Mouse (Mus musculus): Measurements from ENCODE around the gene S100a6.

S100a6 gene

GRCm38 (mm10) chr3:90601486-90602110 lies 11.1 kb upstream of the S100a6 start, which contains the start of gene Gm42674:
TSS of gene Gm42674 (plus strand) at chr3:90601904.
- DNase-seq, result no peak

DNA sequence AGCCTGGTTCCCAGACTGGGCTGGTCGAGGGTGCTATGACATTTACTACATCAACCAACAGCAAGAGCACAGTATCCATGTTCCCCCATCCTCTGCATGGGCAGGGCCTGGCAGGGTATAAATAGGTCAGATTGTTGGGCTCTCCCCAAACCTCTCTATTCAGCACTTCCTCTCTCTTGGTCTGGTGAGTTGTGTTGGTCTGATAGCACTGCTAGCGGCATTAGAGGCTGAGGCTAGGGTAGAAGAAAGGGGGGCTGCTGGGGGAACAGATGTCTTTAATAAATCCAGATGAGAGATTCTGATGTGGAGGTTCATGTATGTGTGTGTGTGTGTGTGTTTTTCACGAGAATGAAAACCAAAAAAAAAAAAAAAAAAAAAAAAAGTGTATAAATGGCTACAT lies 9.1 kb upstream of the S100a6 start, which contains the start of gene S100a4:
Gene S100a4, plus strand, starts transcription at position 149 of the 400 bp plus-strand sequence.
- peak in 1 of 2 experiments; percentile 41 for DNase-seq

- DNase-seq, result peak; percentile 85 to 90
These were observed 8.3 kb upstream of the S100a6 start for GRCm38 (mm10) chr3:90604416-90604815.

DNA sequence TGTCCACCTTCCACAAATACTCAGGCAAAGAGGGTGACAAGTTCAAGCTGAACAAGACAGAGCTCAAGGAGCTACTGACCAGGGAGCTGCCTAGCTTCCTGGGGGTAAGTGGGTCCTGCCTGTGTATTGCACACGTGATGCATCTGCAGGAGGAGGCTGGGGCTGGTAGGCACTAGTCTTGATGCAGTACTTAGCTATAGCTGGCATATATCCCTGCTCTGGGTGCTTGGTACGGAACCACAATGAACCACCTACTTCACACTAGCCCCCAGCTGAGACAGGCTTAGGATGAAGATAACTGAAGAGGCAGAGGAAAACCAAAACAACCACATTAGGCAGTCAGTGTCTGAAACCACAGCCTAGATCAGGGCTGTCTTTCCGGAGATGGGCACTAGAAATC lies 7.6 kb upstream of the S100a6 start:
- no peak for DNase-seq

DNA sequence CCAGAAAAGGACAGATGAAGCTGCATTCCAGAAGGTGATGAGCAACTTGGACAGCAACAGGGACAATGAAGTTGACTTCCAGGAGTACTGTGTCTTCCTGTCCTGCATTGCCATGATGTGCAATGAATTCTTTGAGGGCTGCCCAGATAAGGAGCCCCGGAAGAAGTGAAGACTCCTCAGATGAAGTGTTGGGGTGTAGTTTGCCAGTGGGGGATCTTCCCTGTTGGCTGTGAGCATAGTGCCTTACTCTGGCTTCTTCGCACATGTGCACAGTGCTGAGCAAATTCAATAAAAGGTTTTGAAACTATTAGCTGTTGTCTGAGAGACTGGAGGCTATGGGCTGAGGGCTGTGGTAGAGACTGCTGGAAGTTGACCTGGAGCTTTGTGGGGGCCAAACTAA lies 6.9 kb upstream of the S100a6 start:
- no peak for DNase-seq

DNA sequence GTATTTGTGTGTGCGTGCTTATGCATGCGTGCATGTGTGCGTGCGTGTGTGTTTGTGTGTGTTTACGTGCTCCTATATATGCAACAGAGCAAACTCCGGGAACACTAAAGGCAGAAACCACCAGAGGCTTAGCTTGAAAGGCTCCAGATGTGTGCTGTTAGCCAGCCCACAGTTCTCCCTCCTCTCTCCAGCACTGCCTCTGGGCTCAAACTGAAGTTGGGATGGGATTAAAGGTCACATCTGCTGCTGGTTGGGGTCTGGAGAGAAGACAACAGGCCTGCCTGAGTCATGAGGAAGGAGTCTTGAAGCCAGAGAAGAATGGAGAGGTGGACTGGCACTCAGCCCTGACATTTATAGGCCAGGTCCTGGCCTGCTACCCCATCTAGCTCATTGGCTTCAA lies 6.5 kb upstream of the S100a6 start:
- DNase-seq, result peak; percentile 54 to 64

DNA sequence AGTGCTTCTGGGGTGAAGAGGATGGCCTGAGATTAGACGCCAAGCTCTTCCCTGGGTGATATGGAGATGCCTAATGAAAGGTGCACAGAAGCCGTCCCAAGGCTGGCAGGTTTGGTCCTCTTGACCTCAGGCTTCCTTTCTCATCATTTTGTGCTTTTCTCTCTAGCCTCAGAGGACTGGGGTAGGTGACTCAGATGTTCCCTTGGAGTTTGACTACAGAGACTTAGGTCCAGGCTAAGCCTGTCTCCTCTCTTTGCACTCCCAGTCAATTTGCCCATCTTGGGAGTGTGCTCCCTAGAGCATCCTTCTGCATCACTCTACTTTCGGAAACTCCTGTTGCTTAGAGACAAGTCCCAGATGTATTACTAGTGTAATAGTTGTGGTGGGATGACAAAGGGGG lies 5.3 kb upstream of the S100a6 start:
- DNase-seq, result no peak

GRCm38 (mm10) chr3:90608223-90608622 lies 4.5 kb upstream of the S100a6 start, which contains the start of gene S100a5:
TSS of gene S100a5 (plus strand) at chr3:90608523.
- no peak for DNase-seq

DNA sequence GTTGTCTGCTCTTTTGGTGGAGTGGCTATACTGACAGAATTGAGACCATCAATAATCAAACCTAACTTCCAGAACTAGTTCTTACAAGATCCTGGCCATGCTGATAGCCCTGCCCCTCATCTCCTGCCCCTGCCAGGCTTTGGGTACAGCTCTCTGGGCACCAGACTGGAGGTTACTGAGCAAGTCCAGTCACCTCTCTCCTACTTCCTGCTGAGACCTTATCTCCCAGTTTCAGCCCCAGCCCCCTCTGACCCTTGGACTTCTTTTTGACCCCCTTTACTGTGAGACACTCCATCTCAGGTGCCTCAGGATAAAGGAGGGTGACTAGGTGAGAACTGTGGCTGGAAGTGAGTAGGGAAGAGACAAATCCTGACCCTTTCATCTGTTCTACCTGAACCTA lies 3.6 kb upstream of the S100a6 start:
- no peak for DNase-seq

DNA sequence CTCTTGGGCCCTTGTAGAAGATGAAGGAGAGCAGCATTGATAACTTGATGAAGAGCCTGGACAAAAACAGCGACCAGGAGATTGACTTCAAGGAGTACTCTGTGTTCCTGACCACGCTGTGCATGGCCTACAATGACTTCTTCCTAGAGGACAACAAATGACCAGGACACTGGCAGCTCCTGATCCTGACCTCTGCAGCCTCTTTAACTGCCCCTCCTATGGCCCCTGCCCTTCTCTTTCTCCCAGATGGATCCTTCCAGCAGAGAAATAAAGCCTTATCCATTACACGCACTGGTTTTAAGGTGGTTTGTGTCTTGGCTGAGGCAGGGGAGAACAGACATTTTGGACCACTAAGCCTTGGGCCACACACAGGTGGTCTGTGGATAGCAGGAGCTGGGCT lies 1.2 kb upstream of the S100a6 start:
- no peak for DNase-seq

DNA sequence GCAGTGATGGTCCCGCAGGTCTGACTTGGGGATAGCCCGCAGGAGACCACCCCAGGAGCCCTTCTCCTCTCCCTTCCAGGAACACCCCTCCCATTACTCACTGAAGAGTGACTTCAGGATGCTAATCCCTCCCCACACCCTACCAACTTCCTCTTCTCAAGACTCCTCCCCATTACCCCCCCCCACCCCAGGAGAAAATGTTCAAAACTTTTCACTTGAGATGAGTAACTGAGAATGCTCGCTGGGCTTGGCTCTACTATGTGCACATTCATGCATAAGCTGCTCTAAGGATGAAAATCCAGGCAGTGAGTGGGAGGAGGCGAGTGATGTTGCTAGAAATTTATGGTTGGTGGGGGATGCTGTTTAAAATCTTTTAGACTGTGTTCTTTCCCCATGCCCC lies 621 bp upstream of the S100a6 start:
- DNase-seq, result peak in 1 of 2 experiments; percentile 36

DNA sequence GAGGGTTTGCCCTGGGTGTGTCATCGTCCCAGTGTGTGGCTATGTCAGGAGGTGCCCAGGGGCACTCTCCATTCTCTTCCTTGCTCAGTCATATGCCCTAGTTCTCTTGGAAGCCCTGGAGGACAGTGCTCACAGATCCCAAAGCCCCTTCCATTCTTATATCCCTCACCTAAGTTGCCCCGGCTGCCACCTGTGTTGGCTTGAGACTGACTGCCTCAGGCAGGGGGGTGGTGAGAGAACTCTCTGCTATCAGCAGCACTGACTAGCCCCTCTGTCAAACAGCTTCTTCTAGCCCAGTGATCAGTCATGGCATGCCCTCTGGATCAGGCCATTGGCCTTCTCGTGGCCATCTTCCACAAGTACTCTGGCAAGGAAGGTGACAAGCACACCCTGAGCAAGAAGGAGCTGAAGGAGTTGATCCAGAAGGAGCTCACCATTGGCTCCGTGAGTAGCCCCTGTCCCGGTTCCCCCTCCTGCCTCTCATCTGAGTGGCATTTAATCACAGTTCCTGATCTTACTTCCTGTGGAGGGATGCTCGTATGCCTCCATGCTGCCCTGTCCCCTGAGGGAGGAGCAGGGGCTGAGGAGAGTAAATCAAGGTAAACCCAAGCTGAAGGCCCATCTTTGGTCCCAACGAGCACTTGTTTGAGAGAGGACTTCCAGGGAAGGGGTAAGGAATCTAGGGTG lies 922 bp downstream of the S100a6 start:
- DNase-seq, result peak in 1 of 2 experiments; percentile 22

DNA sequence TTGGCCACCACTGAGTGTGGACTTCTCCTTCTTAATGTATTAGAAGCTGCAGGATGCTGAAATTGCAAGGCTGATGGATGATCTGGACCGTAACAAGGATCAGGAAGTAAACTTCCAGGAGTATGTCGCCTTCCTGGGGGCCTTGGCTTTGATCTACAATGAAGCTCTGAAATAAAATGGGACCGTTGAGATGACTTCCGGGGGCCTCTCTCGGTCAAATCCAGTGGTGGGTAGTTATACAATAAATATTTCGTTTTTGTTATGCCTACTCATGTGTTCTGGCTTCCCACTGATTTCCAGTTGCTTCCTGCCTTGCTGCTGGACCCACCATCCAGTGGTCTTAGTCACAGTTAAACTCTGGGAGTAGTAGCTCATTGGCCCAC lies 1.5 kb downstream of the S100a6 start:
- no peak for DNase-seq

DNA sequence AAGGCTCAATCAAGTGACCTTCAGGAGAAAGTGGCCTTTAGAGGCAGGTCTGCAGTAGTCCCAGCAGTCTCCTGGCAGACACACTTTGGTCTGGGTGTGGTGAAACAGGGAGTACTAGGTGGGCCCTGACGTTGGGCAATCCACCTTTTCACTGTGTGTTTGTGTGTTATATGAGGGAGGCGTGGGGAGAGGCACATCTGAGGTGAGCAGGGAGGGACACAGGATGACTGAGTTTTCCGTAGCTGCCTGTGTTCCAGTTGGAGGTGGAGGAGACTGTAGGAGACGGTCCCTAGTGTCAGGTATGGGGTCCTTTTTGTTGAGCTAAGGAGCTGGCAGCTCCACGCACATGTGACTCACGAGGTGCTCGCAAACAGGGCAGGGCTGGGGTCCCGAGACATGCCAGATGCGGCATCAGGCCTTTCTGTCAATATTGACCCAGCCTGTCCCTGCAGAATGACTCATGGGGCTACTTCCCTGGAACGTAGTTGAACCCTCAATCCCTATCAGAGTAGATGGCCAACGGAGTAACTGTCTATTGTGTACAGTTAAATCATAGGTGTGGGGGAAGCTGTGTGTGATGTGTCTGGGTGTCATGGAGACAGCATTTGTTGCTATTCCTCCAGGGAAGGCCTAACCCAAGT lies 2.0 kb downstream of the S100a6 start:
- no peak for DNase-seq

DNA sequence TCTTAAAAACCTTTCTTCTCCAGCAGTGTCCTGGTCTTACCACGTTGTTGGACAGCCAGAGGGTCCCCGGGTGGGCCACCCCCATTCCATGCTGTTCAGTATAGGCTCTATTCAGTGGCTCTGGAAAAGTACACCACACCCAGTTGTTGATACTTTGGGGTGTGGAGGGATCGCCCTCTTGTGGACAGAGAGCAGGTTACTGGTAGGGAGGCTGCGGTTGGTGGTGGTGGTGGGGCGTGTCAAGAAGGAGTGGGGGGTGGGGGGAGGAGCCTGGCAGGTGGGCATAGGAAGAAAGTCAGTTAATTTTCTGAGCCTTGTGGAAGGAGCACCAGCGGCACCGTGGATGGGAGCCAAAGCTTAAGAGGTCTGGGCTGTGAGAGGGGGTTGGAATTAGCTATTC lies 2.7 kb downstream of the S100a6 start:
- peak; percentile 82 to 88 for DNase-seq

DNA sequence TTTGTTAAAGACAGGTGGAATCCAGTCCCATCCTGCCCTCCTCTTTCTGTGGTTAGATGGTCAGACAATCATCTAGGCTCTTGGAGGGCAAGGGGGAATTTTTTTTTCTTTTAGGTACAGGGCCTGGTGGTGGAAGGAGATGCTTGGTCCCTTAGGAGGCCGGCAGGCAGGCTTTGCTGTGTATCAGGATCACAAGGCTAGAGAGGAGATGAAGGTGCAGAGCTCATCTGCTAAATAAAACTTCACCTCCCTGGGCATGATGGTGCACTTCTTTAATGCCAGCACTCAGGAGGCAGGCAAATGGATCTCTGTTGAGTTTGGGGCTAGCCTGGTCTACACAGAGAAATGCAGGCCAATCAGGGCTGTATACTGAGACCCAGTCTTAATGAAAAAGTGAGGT lies 3.2 kb downstream of the S100a6 start:
- no peak for DNase-seq

DNA sequence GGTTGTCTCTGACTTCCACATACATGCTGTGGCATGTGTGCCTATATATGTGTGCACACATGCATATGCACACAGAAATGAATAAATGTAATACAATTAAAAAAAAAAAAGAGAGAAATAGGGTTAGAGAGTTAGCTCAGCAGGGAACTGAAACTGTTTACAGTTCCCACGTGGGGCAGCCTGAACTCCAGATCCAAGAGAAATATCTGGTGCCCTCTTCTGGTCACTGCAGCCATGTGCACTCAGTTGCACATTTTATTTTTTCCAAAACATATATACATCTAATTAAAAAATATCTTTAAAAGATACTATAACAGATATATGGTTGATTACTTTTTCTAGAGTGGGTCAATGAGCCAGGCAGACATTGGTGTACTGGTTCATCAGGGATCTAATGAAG lies 4.9 kb downstream of the S100a6 start:
- DNase-seq, result no peak

DNA sequence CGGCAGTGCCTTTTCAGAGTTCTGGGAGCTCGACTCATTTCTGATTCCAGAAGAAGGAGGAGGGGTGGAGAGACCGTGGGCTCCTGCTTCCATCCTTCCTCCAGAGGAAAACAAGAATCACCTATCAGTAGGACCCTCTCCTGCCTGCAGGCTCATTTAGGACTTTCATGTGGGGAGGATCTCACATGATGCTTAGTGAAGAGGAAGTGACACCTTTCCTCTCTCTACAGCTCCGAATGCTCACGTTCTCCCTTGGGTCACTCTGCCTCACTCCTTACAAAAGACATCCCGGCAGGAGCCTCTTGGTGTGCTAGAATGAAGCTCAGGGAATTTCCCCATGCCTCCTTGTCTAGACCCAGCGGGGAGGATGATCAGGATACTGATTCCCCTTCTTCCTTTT lies 8.9 kb downstream of the S100a6 start:
- no peak for DNase-seq

DNA sequence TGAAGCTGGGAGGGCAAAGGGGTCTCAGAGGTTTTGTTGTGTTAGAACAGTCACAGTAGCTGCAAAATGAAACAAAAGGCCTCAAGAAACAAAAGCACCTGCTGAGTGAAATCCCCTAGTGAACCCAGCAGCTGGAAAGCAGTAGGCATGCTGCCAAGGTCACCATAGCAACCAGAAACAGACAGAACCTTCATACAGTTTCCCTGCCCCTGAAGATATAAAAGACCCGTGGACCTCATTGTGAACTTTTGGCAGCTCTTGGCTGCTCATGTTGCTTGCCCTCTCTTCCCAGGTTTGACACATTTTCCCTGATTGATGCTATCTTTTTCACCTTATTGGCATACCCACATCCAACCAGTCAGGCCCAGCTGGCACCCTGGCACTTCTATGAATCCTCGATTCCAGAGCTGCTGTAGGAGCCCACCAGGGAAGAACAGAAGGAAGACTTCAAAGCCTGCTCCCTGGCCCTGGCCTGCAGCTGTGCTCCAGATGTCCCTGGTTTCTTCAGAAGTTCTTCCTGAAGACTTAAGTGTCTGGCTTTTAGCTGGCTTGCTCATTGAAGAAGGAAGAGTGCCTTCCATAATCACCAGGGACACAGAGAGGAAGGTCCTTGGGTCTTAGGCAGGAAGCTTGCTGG lies 10.9 kb downstream of the S100a6 start:
- peak; percentile 84 to 87 for DNase-seq

- DNase-seq, result no peak
These were observed 12.8 kb downstream of the S100a6 start for GRCm38 (mm10) chr3:90625496-90625895.

- no peak for DNase-seq
These were observed 13.8 kb downstream of the S100a6 start for GRCm38 (mm10) chr3:90626266-90627021.

GRCm38 (mm10) chr3:90627366-90627765 lies 14.7 kb downstream of the S100a6 start:
- DNase-seq, result no peak

GRCm38 (mm10) chr3:90627807-90628206 lies 15.1 kb downstream of the S100a6 start:
- peak; percentile 42 to 55 for DNase-seq
